Mouse (Mus musculus): ENCODE measurements around the gene Cfap300.

GRCm38 (mm10) chr9:8001352-8001751, 41.3 kb downstream of the Cfap300 start:
- TF ChIP-seq CTCF (IDR thresholded peaks at IDR 0.05; ENCODE audit: extremely low read depth, insufficient read depth, low read length) (no peak), POLR2A (IDR thresholded peaks at IDR 0.05; ENCODE audit: extremely low read depth, insufficient read depth, low read length) (no peak)

All from cortical plate, adult 2 months (tissue).